Mouse (Mus musculus): Measurements from ENCODE around the gene Slc46a2. TPM values are rescaled to one million over a fixed set of nuclear protein-coding genes. Genes with fewer than 3 reads are reported as not detected.

The Slc46a2 gene
- polyA plus RNA-seq, 1 experiment from 2014 or later = not detected

GRCm38 (mm10) chr4:59870433-59870832, 44.4 kb downstream of the Slc46a2 start:
- ATAC-seq (replicated peaks; ENCODE audit: low FRiP score) = no peak
- no peak overlapping the region for H3K27ac ChIP-seq
- WGBS = 88% methylated on average over 6 of the region's 6 CpGs
- H3K4me3 ChIP-seq (replicated peaks) = no peak overlapping the region
- H3K4me1 ChIP-seq = peaks cover 2% of the 10 kb centered on the region; the same call in 1 of the 2 replicates
- no peaks in the 10 kb centered on the region for H3K27me3 ChIP-seq
- H3K9ac ChIP-seq = no peak overlapping the region
- no peak overlapping the region for H3K4me2 ChIP-seq
- no peaks in the 10 kb centered on the region for H3K36me3 ChIP-seq
- H3K9me3 ChIP-seq (replicated peaks) = no peaks in the 10 kb centered on the region

DNA sequence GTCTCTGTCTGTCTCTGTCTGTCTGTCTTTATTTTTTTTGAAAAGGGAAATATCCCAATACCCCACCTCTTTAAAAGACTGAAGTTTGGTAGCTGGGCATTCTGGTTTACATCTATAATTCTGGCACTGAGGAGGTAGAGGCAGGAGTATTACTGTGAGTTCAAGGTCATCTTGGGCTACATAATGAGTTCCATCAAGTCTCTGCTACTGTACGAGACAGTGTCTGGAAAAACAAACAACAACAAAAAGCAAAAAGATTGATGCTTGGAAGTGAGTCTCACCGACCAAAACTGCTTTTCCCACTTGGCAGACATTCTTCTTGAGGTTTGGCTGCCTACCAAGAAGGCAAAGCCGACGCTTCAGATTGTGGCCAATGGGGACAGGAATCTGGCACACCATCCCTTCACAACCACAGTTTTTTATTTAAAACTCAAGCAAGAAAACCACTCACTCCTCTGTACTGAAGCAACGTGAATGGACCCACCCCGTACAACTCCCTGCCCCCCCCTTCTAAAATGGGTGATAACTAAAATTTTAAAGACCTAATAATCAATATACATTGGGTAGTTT, 45.3 kb downstream of the Slc46a2 start:
- no peak for ATAC-seq (replicated peaks; ENCODE audit: low FRiP score)
- no peak overlapping the region for H3K4me3 ChIP-seq (replicated peaks)
- H3K27me3 ChIP-seq = no peaks in the 10 kb centered on the region
- no peak overlapping the region for H3K27ac ChIP-seq
- 57% methylated on average over 6 of the region's 6 CpGs for whole genome bisulfite sequencing
- no peaks in the 10 kb centered on the region for H3K9me3 ChIP-seq (replicated peaks)
- H3K9ac ChIP-seq = no peak overlapping the region
- H3K4me1 ChIP-seq = peaks cover 2% of the 10 kb centered on the region; the same call in 1 of the 2 replicates
- H3K4me2 ChIP-seq = no peak overlapping the region
- H3K36me3 ChIP-seq = no peaks in the 10 kb centered on the region

GRCm38 (mm10) chr4:59868086-59868485, 46.8 kb downstream of the Slc46a2 start:
- H3K27me3 ChIP-seq = no peaks in the 10 kb centered on the region
- no peak for ATAC-seq (replicated peaks; ENCODE audit: low FRiP score)
- H3K4me1 ChIP-seq = peaks cover 2% of the 10 kb centered on the region; the same call in 1 of the 2 replicates
- H3K4me3 ChIP-seq (replicated peaks) = no peak overlapping the region
- H3K36me3 ChIP-seq = no peaks in the 10 kb centered on the region
- H3K9ac ChIP-seq = no peak overlapping the region
- H3K9me3 ChIP-seq (replicated peaks) = no peaks in the 10 kb centered on the region
- 82% methylated on average over 11 of the region's 11 CpGs for WGBS
- no peak overlapping the region for H3K27ac ChIP-seq
- H3K4me2 ChIP-seq = no peak overlapping the region

- Histone ChIP-seq H3K9me3 (replicated peaks) (no peaks in the 10 kb centered on the region), H3K27ac (no peak overlapping the region), H3K36me3 (no peaks in the 10 kb centered on the region), H3K4me1 (peaks cover 13% of the 10 kb centered on the region), H3K9ac (no peak overlapping the region), H3K27me3 (no peaks in the 10 kb centered on the region), H3K4me3 (replicated peaks) (no peak overlapping the region), H3K4me2 (no peak overlapping the region)
- ATAC-seq (replicated peaks; ENCODE audit: low FRiP score) = no peak
- WGBS = 79% methylated on average over 6 of the region's 6 CpGs
Observed at GRCm38 (mm10) chr4:59863869-59864268, 51.0 kb downstream of the Slc46a2 start.

DNA sequence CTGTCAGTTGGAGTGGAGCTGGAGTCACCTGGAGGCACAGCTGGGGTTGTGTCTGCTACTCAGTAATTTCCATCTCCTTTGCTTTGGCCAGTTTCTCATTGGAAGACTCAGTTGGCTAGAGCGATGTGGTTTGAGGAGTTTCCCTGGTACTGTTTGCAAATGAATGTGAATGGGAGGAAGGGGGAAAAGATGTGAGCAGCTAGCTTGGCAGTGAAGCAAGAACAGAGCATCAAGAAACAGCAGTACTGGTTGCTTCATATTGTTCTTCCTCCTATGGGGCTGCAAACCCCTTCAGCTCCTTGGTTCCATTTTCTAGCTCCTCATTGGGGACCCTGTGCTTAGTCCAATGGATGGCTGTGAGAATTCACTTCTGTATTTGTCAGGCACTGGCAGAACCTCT, 52.5 kb downstream of the Slc46a2 start:
- Histone ChIP-seq H3K27ac (no peak overlapping the region), H3K4me1 (peaks cover 13% of the 10 kb centered on the region), H3K9me3 (replicated peaks) (no peaks in the 10 kb centered on the region), H3K9ac (no peak overlapping the region), H3K4me2 (no peak overlapping the region), H3K27me3 (no peaks in the 10 kb centered on the region), H3K4me3 (replicated peaks) (no peak overlapping the region), H3K36me3 (peaks cover 6% of the 10 kb centered on the region)
- ATAC-seq (replicated peaks; ENCODE audit: low FRiP score) = no peak
- 85% methylated on average over 1 of the region's 1 CpGs for WGBS

DNA sequence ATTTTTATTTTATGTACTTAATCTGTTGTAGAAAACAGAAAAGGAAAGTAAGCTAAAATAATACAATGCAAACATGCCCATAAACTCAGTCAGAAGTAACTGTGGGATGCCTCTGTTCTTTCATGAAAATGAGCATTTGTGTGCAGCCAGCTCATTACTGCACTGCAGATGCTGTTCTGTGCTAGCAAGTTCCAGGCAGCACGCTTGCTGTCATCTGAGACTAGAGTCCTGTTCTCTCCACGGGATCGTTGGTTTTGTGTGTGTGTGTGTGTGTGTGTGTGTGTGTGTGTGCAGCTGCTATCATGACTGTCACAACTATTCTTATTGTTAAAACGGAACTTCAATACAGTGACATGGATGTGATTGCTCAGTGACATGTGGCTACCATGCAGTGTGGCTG, 53.0 kb downstream of the Slc46a2 start:
- no peaks in the 10 kb centered on the region for H3K9me3 ChIP-seq (replicated peaks)
- 59% methylated on average over 4 of the region's 4 CpGs for WGBS
- H3K4me1 ChIP-seq = peaks cover 13% of the 10 kb centered on the region
- ATAC-seq (replicated peaks; ENCODE audit: low FRiP score) = no peak
- no peaks in the 10 kb centered on the region for H3K27me3 ChIP-seq
- no peak overlapping the region for H3K9ac ChIP-seq
- no peak overlapping the region for H3K4me2 ChIP-seq
- H3K4me3 ChIP-seq (replicated peaks) = no peak overlapping the region
- peaks cover 8% of the 10 kb centered on the region for H3K36me3 ChIP-seq
- no peak overlapping the region for H3K27ac ChIP-seq

GRCm38 (mm10) chr4:59860431-59860830, 54.4 kb downstream of the Slc46a2 start:
- H3K4me2 ChIP-seq = no peak overlapping the region
- H3K9me3 ChIP-seq (replicated peaks) = no peaks in the 10 kb centered on the region
- peaks cover 13% of the 10 kb centered on the region for H3K4me1 ChIP-seq
- no peak overlapping the region for H3K9ac ChIP-seq
- 60% methylated on average over 2 of the region's 2 CpGs for WGBS
- no peak for ATAC-seq (replicated peaks; ENCODE audit: low FRiP score)
- peaks cover 8% of the 10 kb centered on the region for H3K36me3 ChIP-seq
- peak overlapping the region; percentile 54 for H3K27ac ChIP-seq
- H3K4me3 ChIP-seq (replicated peaks) = no peak overlapping the region
- no peaks in the 10 kb centered on the region for H3K27me3 ChIP-seq

DNA sequence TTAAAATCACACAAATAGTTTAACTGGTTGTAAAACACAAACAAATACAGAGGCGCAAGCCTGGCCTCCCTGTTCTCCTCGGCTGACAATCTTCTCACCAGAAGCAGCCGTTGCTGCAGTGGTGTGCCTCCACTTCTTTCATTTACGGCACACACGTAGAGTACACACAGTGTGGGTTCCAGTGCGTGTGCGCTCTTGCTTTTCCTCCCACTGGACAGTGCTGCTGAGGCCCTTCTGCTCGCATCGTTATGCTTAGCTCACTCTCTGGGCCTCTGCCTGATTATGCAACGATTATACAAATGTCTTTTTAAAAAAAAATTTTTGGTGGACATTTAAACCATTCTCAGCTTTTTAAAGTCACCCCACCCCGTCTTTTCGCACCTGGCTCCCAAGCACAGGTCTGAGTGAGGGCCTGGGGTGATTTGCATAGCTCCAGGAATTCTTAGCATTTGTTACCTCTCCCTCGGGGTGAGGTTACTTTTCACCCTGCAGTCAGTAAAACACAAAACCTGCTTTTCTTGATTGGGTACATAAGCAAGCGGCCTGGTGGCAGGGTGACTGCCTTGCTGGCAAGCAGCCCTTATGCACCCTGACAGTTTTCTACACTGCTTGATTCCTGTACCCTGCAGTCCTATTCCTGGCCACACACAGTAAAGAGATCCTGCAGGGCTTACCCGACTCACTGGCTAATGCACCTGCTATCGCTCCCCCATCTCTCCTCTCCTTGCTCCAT, 55.0 kb downstream of the Slc46a2 start:
- Histone ChIP-seq H3K4me2 (no peak overlapping the region), H3K9me3 (replicated peaks) (no peaks in the 10 kb centered on the region), H3K4me3 (replicated peaks) (no peak overlapping the region), H3K27ac (peak overlapping the region; percentile 54), H3K27me3 (no peaks in the 10 kb centered on the region), H3K36me3 (peaks cover 8% of the 10 kb centered on the region), H3K4me1 (peaks cover 13% of the 10 kb centered on the region), H3K9ac (no peak overlapping the region)
- ATAC-seq (replicated peaks; ENCODE audit: low FRiP score) = peak; percentile 79
- WGBS = 59% methylated on average over 16 of the region's 16 CpGs

Other genes starting within 250 kb of the Slc46a2 start
- 59.3 and 63.3 TPM in 2 replicates for gene Inip, start 113.5 kb downstream of the Slc46a2 start, polyA plus RNA-seq (2015; fragmentation: Nextera tagmentation; extraction: Ambion mirVana)
- gene Snx30, start 109.2 kb downstream of the Slc46a2 start, polyA plus RNA-seq (2015; fragmentation: Nextera tagmentation; extraction: Ambion mirVana) = 6.0 and 7.7 TPM in 2 replicates
- not detected in 2 replicates for gene Mup4, start 45.7 kb upstream of the Slc46a2 start, polyA plus RNA-seq (2015; fragmentation: Nextera tagmentation; extraction: Ambion mirVana)
- gene Mup6, start 49.2 kb upstream of the Slc46a2 start, polyA plus RNA-seq (2015; fragmentation: Nextera tagmentation; extraction: Ambion mirVana) = not detected in 2 replicates
- not detected in 2 replicates for gene Mup7, start 155.4 kb upstream of the Slc46a2 start, polyA plus RNA-seq (2015; fragmentation: Nextera tagmentation; extraction: Ambion mirVana)
- not detected in 2 replicates for gene Mup2, start 239.2 kb upstream of the Slc46a2 start, polyA plus RNA-seq (2015; fragmentation: Nextera tagmentation; extraction: Ambion mirVana)